Mouse (Mus musculus) granulocyte monocyte progenitor cell, adult 5-6 weeks (primary cell): ENCODE data around the gene Hoxb8. TPM values are rescaled to one million over a fixed set of nuclear protein-coding genes. Genes with fewer than 3 reads are reported as not detected.

Experiments used
- ATAC-seq: replicated peaks from 2 replicates; pipeline ENCODE4 v1.8.0; 2016; ENCODE audit warnings: mild to moderate bottlenecking, moderate TSS enrichment, inconsistent platforms; ENCODE audit not compliant: poor library complexity, severe bottlenecking
- total RNA-seq, 2 experiments: library from RNA; stranded (forward) in 1 of 2; stranded (reverse) in 1 of 2; fragments of 200-712, 200-1000 nt in 1 of 2; fragments of >200 nt in 1 of 2; fragmentation: Nextera tagmentation in 1 of 2; gene quantifications; 2 replicates each; pipeline ENCODE4 v1.2.3; 2014 to 2017

Gene Hoxb8
- total RNA-seq, 2 experiments from 2014 or later, result not detected

DNA sequence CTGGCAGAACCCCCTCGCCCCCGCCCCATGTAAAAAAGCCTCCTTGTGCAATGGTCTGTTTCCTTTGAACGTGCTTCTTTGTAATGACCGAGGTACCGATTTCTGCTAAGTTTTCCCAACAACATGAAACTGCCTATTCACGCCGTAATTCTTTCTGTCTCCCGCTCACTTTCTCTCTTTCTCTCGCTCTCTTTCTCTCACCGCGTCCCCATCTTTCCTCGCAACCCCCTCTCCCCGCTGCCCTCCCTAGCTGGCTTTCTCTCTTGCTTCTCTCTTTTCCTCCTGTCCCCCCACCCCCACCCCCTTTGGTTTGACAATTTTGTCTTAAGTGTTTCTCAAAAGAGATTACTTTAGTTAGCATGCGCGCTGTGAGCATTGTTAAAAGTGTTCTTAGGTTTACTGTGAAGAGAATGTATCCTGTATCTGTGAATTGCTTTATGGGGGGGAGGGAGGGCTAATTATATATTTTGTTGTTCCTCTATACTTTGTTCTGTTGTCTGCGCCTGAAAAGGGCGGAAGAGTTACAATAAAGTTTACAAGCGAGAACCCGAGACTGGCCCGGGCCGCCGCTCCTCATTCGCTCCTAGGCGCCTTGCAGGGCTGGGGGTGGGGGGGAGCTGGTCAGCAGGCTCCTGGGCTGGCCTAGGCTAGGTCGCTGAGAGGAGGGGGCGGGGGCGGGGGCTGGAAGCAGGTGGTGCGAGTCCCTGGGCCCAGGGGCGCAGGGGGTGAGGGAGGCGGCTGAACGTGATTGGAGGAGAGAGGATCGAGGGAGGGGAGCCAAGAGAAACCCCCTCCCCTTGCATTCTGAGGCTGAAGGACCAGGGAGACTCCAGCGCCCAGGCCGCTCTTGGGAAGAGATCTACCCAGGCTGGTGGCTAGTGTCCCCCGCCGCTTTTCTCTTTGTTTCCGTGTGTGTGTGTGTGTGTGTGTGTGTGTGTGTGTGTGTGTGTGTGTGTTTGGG is 3.3 kb downstream of the Hoxb8 start:
- no peak for ATAC-seq

GRCm38 (mm10) chr11:96285771-96286738 is 4.3 kb downstream of the Hoxb8 start, which contains the start of gene Hoxb7:
Hoxb7 (plus strand) TSS chr11:96286623.
- ATAC-seq, result no peak

GRCm38 (mm10) chr11:96286739-96287385 is 5.2 kb downstream of the Hoxb8 start:
- 0 out of 2 replicates have a peak, but pooled peaks have one; percentile 35 for ATAC-seq

GRCm38 (mm10) chr11:96287411-96287810 is 5.7 kb downstream of the Hoxb8 start:
- no peak for ATAC-seq

DNA sequence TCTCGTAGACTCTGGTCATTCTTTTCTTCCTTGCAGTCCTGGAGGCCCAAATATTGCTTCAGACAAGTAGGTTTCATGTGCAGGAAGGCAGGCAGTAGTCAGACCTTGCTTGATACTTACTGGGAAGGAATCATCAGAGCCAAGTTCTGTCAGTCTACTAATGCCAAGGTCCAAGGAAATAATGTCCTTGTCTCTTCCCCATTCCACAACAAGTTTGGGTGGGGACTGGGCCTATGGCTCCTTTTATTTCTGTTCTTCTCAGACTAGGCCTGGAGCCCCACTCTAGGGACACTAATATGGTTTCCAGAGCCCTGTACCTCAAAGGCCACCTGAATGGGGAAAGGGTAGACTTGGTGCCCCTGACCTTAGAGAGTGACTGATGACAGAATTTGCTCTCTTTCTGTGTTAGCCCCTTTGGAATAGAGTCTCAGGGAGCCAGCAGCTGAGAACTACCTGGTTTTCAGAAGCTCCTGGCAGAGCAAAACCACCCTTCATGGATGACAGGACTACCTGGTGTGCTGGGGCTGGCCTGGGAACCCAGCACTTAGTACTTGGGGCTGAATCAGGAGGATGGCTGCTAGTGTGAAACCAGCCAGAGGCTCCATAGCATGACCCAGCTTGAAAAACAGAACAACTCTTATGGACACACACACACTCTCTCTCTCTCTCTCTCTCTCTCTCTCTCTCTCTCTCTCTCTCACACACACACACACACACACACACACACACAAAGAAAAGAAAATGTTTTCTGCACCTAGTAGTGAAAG is 6.9 kb downstream of the Hoxb8 start:
- ATAC-seq, result no peak

GRCm38 (mm10) chr11:96289293-96289692 is 7.6 kb downstream of the Hoxb8 start:
- ATAC-seq, result no peak

DNA sequence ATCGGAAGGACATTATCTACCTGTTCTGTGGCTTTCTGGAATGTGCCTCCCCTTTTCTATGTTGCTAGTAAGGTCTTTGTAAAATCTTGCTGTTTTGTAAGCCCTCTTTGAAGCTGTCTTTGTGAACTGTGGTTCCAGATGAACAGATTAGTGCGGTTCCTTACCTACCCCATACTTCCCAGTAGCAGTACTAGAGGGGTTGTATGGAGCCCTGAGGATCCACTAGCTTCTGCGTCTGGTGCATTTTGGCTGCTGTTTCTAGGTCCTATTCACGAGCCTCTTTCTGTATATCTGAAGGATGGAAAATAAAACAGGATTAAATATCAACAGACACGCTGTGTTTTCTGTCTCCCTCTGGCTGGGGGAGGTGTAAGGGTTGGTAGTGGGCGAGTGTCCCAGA is 8.1 kb downstream of the Hoxb8 start:
- ATAC-seq, result no peak

DNA sequence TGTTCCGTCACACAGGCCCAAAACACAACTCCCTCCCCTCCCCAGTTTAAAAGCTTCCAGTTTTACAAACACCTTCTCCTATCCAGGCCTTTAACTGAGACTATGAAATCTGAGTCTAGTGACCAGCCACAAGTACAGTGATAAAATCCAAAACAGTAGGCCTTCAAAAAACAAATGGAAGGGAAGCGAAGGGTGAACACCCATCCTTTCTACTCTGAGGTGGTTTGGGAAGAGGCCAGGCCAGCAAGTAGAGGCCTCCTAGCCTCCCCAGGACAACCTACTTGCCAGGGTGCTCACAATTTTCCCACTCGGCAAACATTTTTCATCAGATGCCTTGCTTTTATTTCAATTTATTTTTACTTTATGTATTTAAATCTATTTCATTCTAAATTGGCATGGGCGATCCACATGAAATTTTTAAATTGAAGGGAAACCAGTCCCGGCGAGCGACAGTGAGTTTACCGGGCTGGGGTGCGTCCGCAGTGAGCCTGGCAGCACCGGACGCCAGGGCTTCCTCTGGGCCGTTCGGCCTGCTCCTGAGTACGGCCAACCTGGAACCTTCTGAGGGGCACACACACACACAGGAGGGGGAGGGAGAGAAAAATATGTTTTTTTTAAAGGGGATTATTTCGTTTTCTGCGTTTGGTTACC is 9.1 kb downstream of the Hoxb8 start:
- ATAC-seq, result no peak

DNA sequence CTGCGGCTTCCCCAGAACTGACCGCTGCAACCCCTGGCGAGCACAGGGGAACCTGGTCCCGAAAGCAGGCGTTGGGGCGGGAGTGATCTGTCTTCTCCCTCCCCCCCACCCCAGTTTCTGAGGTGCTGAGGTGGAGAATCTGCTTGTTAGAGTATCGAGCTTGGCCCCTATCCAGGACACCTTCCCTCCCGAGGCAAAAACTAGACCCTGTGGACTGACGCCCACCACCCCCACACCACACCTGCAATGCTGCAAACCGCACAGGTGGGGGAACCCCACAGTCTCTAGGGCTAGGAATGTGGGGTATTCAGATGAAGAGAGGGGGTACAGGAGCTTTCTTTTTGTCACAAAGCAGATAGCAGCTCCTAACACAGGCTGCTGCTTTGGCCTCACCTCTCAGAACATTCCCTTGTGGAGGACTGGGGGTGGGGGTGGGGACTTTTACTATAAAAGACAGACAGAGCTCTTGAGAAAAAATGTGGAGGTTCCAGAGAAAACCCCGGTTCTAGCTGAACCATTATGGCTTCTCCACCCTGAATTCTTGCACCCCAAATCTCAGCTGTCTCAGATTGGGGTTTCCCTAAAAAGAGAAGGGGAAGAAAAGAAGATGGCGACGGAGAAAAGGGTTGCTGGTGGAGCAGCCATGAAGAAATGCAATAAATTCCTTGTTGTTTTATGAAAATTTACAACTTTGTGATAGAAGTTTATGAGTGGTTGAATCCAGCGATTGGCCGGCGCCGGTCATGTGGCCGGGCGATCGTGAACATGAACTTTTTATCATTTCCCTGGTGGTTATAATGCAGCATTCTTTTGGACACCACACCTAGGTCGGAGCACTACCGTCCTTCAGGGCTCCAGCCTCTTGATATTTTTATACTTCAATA is 10.2 kb downstream of the Hoxb8 start, which contains the start of gene Hoxb6:
TSS of gene Hoxb6 (plus strand) at position 796 of the 884 bp plus-strand sequence.
- ATAC-seq, result no peak

DNA sequence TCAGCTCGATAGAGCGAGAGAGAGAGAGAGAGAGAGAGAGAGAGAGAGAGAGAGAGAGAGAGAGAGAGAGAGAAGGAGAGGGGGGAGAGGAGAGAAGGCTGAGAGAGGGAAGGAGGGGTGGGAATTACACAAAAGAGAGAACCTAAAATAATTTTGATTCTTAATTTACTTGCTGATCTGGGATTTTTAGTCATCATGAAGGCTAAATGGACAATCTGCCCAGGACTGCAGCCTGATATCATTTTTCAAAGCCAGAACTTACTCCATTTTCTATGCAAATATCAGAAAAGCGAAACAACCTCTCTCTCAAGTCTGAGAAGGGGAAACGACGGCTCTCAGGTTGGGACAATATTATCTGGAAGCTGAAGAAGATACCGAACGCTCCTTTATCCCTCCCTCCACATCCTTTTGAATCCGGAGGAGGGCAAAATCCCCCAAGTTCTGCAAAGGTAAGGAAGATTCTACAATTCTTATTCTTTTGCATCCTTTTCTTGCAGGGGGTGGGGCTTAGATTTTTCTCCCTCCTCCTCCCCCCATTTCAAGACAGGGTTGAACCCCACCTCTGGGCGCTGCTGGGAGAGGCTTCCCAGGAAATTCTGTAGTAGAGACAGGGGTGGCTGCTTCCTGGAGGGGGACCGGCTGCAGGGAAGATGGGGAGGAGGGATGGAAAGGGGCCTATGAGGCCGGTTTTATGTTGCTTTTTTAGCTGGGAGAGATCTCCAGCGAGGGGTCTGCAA is 11.0 kb downstream of the Hoxb8 start:
- no peak for ATAC-seq

GRCm38 (mm10) chr11:96293302-96293921 is 11.7 kb downstream of the Hoxb8 start:
- ATAC-seq, result 0 out of 2 replicates have a peak, but pooled peaks have one; percentile 12

- ATAC-seq, result peak; percentile 78
Measured at GRCm38 (mm10) chr11:96294245-96295091, 12.8 kb downstream of the Hoxb8 start.

DNA sequence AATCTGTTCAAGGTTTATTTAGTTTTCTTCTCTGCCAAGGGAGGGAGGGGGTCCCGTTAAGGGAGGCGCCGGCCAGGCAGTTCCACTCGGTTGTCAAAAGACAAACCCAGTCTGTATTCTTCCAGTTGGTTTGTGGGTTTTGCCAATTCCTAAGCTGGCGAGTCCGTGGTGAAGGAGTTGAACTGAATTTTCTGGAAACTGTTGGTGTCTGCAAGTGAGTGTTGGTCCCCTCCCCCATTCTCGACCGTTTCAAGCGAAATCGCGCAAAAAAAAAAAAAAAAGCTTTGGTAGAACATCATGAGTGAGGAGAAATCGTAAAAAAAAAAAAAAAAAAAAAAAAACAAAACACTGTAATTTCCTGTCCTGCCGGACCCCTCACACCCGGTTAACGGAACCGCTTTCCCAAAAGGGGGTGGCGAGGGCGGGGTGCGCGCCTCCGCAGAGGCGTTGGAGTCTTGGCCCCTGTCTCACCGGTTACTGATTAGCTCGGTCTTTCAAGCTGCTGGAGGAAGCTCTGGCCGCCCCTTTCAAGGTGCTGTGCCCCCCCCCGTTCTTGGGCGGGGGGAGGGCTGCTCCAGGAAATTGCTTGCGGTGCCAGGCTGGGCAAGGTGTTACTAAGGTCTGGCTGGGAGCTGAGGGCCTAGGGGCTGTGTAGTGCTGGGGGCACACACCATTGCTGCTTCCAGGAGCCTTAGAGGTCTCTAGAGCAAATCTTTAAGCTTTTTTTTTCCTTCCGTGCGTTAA is 13.6 kb downstream of the Hoxb8 start:
- no peak for ATAC-seq

GRCm38 (mm10) chr11:96296997-96297396 is 15.3 kb downstream of the Hoxb8 start:
- no peak for ATAC-seq

GRCm38 (mm10) chr11:96297428-96297827 is 15.7 kb downstream of the Hoxb8 start:
- no peak for ATAC-seq
